In the genomic region with DNA sequence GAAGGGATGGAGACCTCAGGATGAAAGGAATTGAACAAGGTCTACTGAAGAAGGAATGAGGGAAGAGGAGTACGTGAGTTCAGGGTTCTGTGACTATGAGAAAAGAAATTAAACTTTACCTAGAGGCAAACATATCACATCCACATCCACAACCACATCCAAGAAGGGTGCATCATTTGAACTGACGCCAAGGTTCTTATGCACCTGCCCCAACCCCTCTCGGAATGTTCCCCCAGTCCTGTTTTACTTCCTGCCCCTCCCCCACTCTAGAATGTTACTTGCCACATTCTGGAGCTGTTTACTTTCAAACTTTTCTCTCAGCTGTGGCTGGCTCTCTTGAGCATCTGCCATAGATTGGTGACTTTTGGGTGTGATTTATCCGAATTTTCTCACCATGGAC, we compare ENCODE assay signal across 38 mouse cellular contexts. TPM values are rescaled to one million over a fixed set of nuclear protein-coding genes. Genes with fewer than 3 reads are reported as not detected.
"Had no signal": no experiment of that assay in that cellular context is flagged by ENCODE, and none has a peak within 500 bp of the region (broad histone marks: within the 10 kb centered on the region; RNA-seq: fewer than 3 reads in every experiment).

TSS of gene Nutm2 (plus strand) at position 301 of the 400 bp plus-strand sequence.

- H3K27ac ChIP-seq: left cerebral cortex, adult 2 months; limb, embryonic 10.5 days; limb, embryonic 12.5 days; limb, embryonic 13.5 days; limb, embryonic 15.5 days; liver, embryonic 12.5 days; liver, embryonic 13.5 days; liver, embryonic 14.5 days; liver, embryonic 15.5 days; lung, embryonic 15.5 days; macrophage; midbrain, embryonic 10.5 days; midbrain, embryonic 12.5 days; midbrain, embryonic 13.5 days; midbrain, embryonic 15.5 days had no signal

- H3K27me3 ChIP-seq: limb, embryonic 12.5 days; limb, embryonic 13.5 days; limb, embryonic 15.5 days; liver, embryonic 12.5 days; liver, embryonic 13.5 days; liver, embryonic 15.5 days; lung, embryonic 15.5 days; midbrain, embryonic 12.5 days; midbrain, embryonic 13.5 days; midbrain, embryonic 15.5 days had no signal

- DNase-seq: left cerebral cortex, postnatal 4 days; liver; liver, embryonic 13.5 days; liver, postnatal 0 days; lung, adult 18-20 months; lung, adult 2 months; lung, embryonic 14.5 days; lung, postnatal 10 days; lung, postnatal 14 days; lung, postnatal 36 days; lung, postnatal 4 days; midbrain, embryonic 14.5 days had no signal

- H3K4me3 ChIP-seq: left cerebral cortex, adult 2 months; limb, embryonic 10.5 days; limb, embryonic 12.5 days; limb, embryonic 13.5 days; limb, embryonic 15.5 days; liver, embryonic 12.5 days; liver, embryonic 13.5 days; liver, embryonic 15.5 days; lung, embryonic 15.5 days; megakaryocyte, embryonic 14.5 days; midbrain, embryonic 10.5 days; midbrain, embryonic 12.5 days; midbrain, embryonic 13.5 days; midbrain, embryonic 15.5 days; myocyte had no signal

- H3K36me3 ChIP-seq: limb, embryonic 10.5 days; limb, embryonic 12.5 days; limb, embryonic 13.5 days; limb, embryonic 15.5 days; liver, embryonic 12.5 days; liver, embryonic 13.5 days; liver, embryonic 15.5 days; lung, embryonic 15.5 days; midbrain, embryonic 10.5 days; midbrain, embryonic 12.5 days; midbrain, embryonic 13.5 days; midbrain, embryonic 15.5 days had no signal

- H3K4me1 ChIP-seq: limb, embryonic 10.5 days; limb, embryonic 12.5 days; limb, embryonic 15.5 days; liver, embryonic 12.5 days; liver, embryonic 13.5 days; liver, embryonic 15.5 days; lung, embryonic 15.5 days; megakaryocyte, embryonic 14.5 days; midbrain, embryonic 12.5 days; midbrain, embryonic 13.5 days; midbrain, embryonic 15.5 days had no signal

RNA-seq across cellular contexts. Expression of gene Nutm2, which starts in this region (rescaled TPM):
- polyA plus RNA-seq: limb, embryonic 10.5 days; limb, embryonic 11.5 days; limb, embryonic 12.5 days; limb, embryonic 13.5 days; limb, embryonic 14.5 days; limb, embryonic 15.5 days; liver, adult 2 months; liver, embryonic 11.5 days; liver, embryonic 12.5 days; liver, embryonic 13.5 days; liver, embryonic 14.5 days; liver, embryonic 15.5 days; liver, embryonic 16.5 days; liver, postnatal 0 days; lung, adult 2 months; lung, embryonic 14.5 days; lung, embryonic 15.5 days; lung, embryonic 16.5 days; lung, postnatal 0 days; macrophage; midbrain, embryonic 10.5 days; midbrain, embryonic 11.5 days; midbrain, embryonic 12.5 days; midbrain, embryonic 13.5 days; midbrain, embryonic 14.5 days; midbrain, embryonic 15.5 days; midbrain, embryonic 16.5 days; midbrain, postnatal 0 days; myocyte had no signal
